ENCODE assay signal across 17 mouse cellular contexts in the genomic region with DNA sequence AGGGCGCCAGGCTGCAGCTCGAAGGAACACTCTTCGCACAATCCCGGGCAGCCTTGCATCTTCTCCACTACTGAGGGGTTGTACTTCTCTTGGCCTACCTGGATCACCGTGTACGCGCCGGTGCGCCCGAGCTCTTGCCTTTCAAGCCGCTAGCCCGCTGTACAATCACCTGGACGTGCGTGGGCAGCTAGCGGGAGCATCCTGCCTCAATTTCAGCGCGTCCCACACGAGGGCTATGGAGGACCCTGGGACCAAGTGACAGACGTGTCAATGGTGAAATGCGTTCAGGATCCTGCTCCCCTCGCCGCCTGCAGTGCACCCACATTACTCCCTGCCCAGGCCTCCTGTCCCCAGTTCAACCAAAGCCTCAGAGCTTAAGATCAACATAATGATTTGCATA.
"Had no signal": no experiment of that assay in that cellular context is flagged by ENCODE, and none has a peak within 500 bp of the region (broad histone marks: within the 10 kb centered on the region; RNA-seq: fewer than 3 reads in every experiment).

No protein-coding gene starts in this region.

- H3K27ac ChIP-seq: kidney, postnatal 0 days; limb, embryonic 10.5 days; liver, embryonic 12.5 days; lung, embryonic 15.5 days; macrophage; midbrain, embryonic 13.5 days; neural tube, embryonic 12.5 days had no signal

- H3K9me3 ChIP-seq: limb, embryonic 10.5 days; lung, embryonic 15.5 days had no signal

- H3K27me3 ChIP-seq: liver, embryonic 12.5 days; lung, embryonic 15.5 days; midbrain, embryonic 13.5 days; neural tube, embryonic 12.5 days had no signal

- H3K4me2 ChIP-seq: liver, embryonic 12.5 days; lung, embryonic 15.5 days; midbrain, embryonic 13.5 days; neural tube, embryonic 12.5 days had no signal

- H3K4me3 ChIP-seq: limb, embryonic 10.5 days; liver, embryonic 12.5 days; lung, embryonic 15.5 days; midbrain, embryonic 13.5 days; myocyte; neural tube, embryonic 12.5 days had no signal

- H3K36me3 ChIP-seq: limb, embryonic 10.5 days; liver, embryonic 12.5 days; lung, embryonic 15.5 days; midbrain, embryonic 13.5 days; neural tube, embryonic 12.5 days had no signal

- H3K4me1 ChIP-seq: limb, embryonic 10.5 days; liver, embryonic 12.5 days; lung, embryonic 15.5 days; midbrain, embryonic 13.5 days; neural tube, embryonic 12.5 days had no signal

- DNase-seq: kidney, adult 8-10 months; kidney, postnatal 36 days; layer of hippocampus, adult 9-11 months; liver, postnatal 0 days; lung, postnatal 14 days; right cerebral cortex, postnatal 4 days; spleen, adult 18-20 months; thymus, postnatal 36 days had no signal

- ATAC-seq: intestine, postnatal 0 days; liver, embryonic 12.5 days; liver, postnatal 0 days had no signal

- H3K9ac ChIP-seq: liver, embryonic 12.5 days; liver, postnatal 0 days; lung, embryonic 15.5 days; midbrain, embryonic 13.5 days; neural tube, embryonic 12.5 days had no signal
